Mouse (Mus musculus) MEL (cell line): Measurements from ENCODE around the gene P3h2. TPM values are rescaled to one million over a fixed set of nuclear protein-coding genes. Genes with fewer than 3 reads are reported as not detected.

Source experiments
- DNase-seq: peaks from one replicate; pipeline ENCODE4 v3.0.0; 2011; ENCODE audit warnings: low read depth, low spot score
- H3K27ac ChIP-seq: 2 replicates; pipeline ENCODE4 v1.5.1; 2012; ENCODE audit warnings: low read depth, mild to moderate bottlenecking, control low read depth, low read length, moderate library complexity; ENCODE audit not compliant: control insufficient read depth
- H3K27me3 ChIP-seq, 2 experiments: fragments of 150-350 bp in 1 of 2; sonication (generic) in 1 of 2; 2 replicates each; pipeline ENCODE4 v1.6.1; 2012; ENCODE audit warnings: low read length in 2 of 2, mild to moderate bottlenecking in 2 of 2, improper control_type of control experiment in 1 of 2, moderate library complexity in 1 of 2; ENCODE audit not compliant: insufficient read depth in 2 of 2, control insufficient read depth in 1 of 2
- H3K36me3 ChIP-seq, 2 experiments: 2 replicates each; pipeline ENCODE4 v1.6.1; 2012 to 2014; ENCODE audit warnings: low read length in 2 of 2, improper control_type of control experiment in 1 of 2, inconsistent platforms in 1 of 2, mild to moderate bottlenecking in 1 of 2; ENCODE audit not compliant: insufficient read depth in 2 of 2, control insufficient read depth in 1 of 2
- H3K4me1 ChIP-seq, 2 experiments: fragments of 150-350 bp in 1 of 2; sonication (generic) in 1 of 2; 2 replicates each; pipeline ENCODE4 v1.6.1; 2012; ENCODE audit warnings: low read length in 2 of 2, improper control_type of control experiment in 1 of 2, mild to moderate bottlenecking in 1 of 2; ENCODE audit not compliant: insufficient read depth in 2 of 2, control insufficient read depth in 1 of 2
- H3K4me3 ChIP-seq, 2 experiments: fragments of 150-350 bp in 1 of 2; sonication (generic) in 1 of 2; 2 replicates each; pipeline ENCODE4 v1.5.1; 2012; ENCODE audit warnings: low read depth in 2 of 2, low read length in 2 of 2, mild to moderate bottlenecking in 2 of 2, moderate library complexity in 2 of 2, control low read depth in 1 of 2, improper control_type of control experiment in 1 of 2; ENCODE audit not compliant: control insufficient read depth in 1 of 2, insufficient read depth in 1 of 2
- H3K79me2 ChIP-seq: 2 replicates; pipeline ENCODE4 v1.6.1; 2012; ENCODE audit warnings: mild to moderate bottlenecking, low read length, moderate library complexity; ENCODE audit not compliant: control insufficient read depth, poor library complexity, insufficient read depth
- H3K9ac ChIP-seq: 2 replicates; pipeline ENCODE4 v1.6.1; 2012; ENCODE audit warnings: low read depth, mild to moderate bottlenecking, control low read depth, low read length, moderate library complexity; ENCODE audit not compliant: control insufficient read depth, poor library complexity, severe bottlenecking
- H3K9me3 ChIP-seq: fragments of 150-350 bp; sonication (generic); replicated peaks from 2 replicates; pipeline ENCODE4 v1.6.1; 2012; ENCODE audit warnings: mild to moderate bottlenecking, low read length, improper control_type of control experiment, moderate library complexity; ENCODE audit not compliant: insufficient read depth
- BHLHE40 ChIP-seq: IDR thresholded peaks from 2 replicates; pipeline ENCODE4 v1.6.1; 2012; ENCODE audit warnings: low read depth, mild to moderate bottlenecking, inconsistent platforms, low read length, improper control_type of control experiment, borderline replicate concordance
- CTCF ChIP-seq, 3 experiments: IDR thresholded peaks in 2 of 3; conservative IDR thresholded peaks in 1 of 3; 2 replicates each; pipeline ENCODE4 v1.5.1; 2011 to 2012; ENCODE audit warnings: low read length in 3 of 3, low read depth in 2 of 3, mild to moderate bottlenecking in 2 of 3, improper control_type of control experiment in 1 of 3, inconsistent platforms in 1 of 3, mixed read lengths in 1 of 3, moderate library complexity in 1 of 3; ENCODE audit not compliant: control insufficient read depth in 1 of 3, insufficient read depth in 1 of 3, poor library complexity in 1 of 3, severe bottlenecking in 1 of 3
- EP300 ChIP-seq, 2 experiments: IDR thresholded peaks; 2 replicates each; pipeline ENCODE4 v1.6.1; 2011; ENCODE audit warnings: improper control_type of control experiment in 2 of 2, low read length in 2 of 2, low read depth in 1 of 2, mild to moderate bottlenecking in 1 of 2
- GABPA ChIP-seq: IDR thresholded peaks from 2 replicates; pipeline ENCODE4 v1.6.1; 2012; ENCODE audit warnings: low read depth, mild to moderate bottlenecking, inconsistent platforms, low read length, improper control_type of control experiment, moderate library complexity
- HCFC1 ChIP-seq: IDR thresholded peaks from 2 replicates; pipeline ENCODE4 v1.6.1; 2012; ENCODE audit warnings: low read depth, mild to moderate bottlenecking, inconsistent platforms, low read length, improper control_type of control experiment, moderate library complexity
- KAT2A ChIP-seq: conservative IDR thresholded peaks from 2 replicates; pipeline ENCODE4 v1.6.1; 2012; ENCODE audit warnings: low read depth, low read length, improper control_type of control experiment, inconsistent platforms
- MAZ ChIP-seq: IDR thresholded peaks from 2 replicates; pipeline ENCODE4 v1.6.1; 2012; ENCODE audit warnings: low read depth, mild to moderate bottlenecking, inconsistent platforms, low read length, improper control_type of control experiment
- MYB ChIP-seq: IDR thresholded peaks from 2 replicates; pipeline ENCODE4 v1.6.1; 2011; ENCODE audit warnings: mild to moderate bottlenecking, low read depth, low read length, improper control_type of control experiment
- MYC ChIP-seq: IDR thresholded peaks from 2 replicates; pipeline ENCODE4 v1.6.1; 2011; ENCODE audit warnings: low read depth, mild to moderate bottlenecking, low read length, improper control_type of control experiment, moderate library complexity
- NRF1 ChIP-seq: IDR thresholded peaks from 2 replicates; pipeline ENCODE4 v1.6.1; 2014; ENCODE audit warnings: low read depth, mild to moderate bottlenecking, inconsistent platforms, low read length, improper control_type of control experiment, moderate library complexity; ENCODE audit not compliant: poor library complexity, insufficient read depth, severe bottlenecking
- POLR2A ChIP-seq, 2 experiments: IDR thresholded peaks; 2 replicates each; pipeline ENCODE4 v1.6.1; 2011 to 2012; ENCODE audit warnings: low read length in 2 of 2, mild to moderate bottlenecking in 2 of 2, control low read depth in 1 of 2, improper control_type of control experiment in 1 of 2, low read depth in 1 of 2, moderate library complexity in 1 of 2; ENCODE audit not compliant: control insufficient read depth in 1 of 2, insufficient read depth in 1 of 2, poor library complexity in 1 of 2
- POLR2AphosphoS5 ChIP-seq: IDR thresholded peaks from 2 replicates; pipeline ENCODE4 v1.6.1; 2012; ENCODE audit warnings: low read depth, borderline replicate concordance, mild to moderate bottlenecking, inconsistent platforms, low read length, moderate library complexity, mixed read lengths
- RAD21 ChIP-seq: IDR thresholded peaks from 2 replicates; pipeline ENCODE4 v1.6.1; 2011; ENCODE audit warnings: mild to moderate bottlenecking, low read depth, low read length, improper control_type of control experiment
- SIN3A ChIP-seq: IDR thresholded peaks from 2 replicates; pipeline ENCODE4 v1.6.1; 2012; ENCODE audit warnings: low read length, improper control_type of control experiment, inconsistent platforms
- SMC3 ChIP-seq: IDR thresholded peaks from 2 replicates; pipeline ENCODE4 v1.6.1; 2011; ENCODE audit warnings: low read depth, low read length, improper control_type of control experiment
- TAL1 ChIP-seq: IDR thresholded peaks from 2 replicates; pipeline ENCODE4 v1.6.1; 2012; ENCODE audit warnings: mild to moderate bottlenecking, inconsistent platforms, low read length, moderate library complexity, mixed read lengths
- TBP ChIP-seq: IDR thresholded peaks from 2 replicates; pipeline ENCODE4 v1.8.0; 2011; ENCODE audit warnings: low read depth, low read length, improper control_type of control experiment
- TCF12 ChIP-seq: IDR thresholded peaks from 2 replicates; pipeline ENCODE4 v1.6.1; 2014; ENCODE audit warnings: low read depth, mild to moderate bottlenecking, inconsistent platforms, low read length, improper control_type of control experiment, moderate library complexity
- UBTF ChIP-seq: IDR thresholded peaks from 2 replicates; pipeline ENCODE4 v1.6.1; 2012; ENCODE audit warnings: low read depth, mild to moderate bottlenecking, inconsistent platforms, low read length, improper control_type of control experiment, moderate library complexity, borderline replicate concordance; ENCODE audit not compliant: insufficient read depth
- USF1 ChIP-seq: IDR thresholded peaks from 2 replicates; pipeline ENCODE4 v1.6.1; 2014; ENCODE audit warnings: low read depth, mild to moderate bottlenecking, inconsistent platforms, low read length, improper control_type of control experiment, moderate library complexity
- USF2 ChIP-seq, 2 experiments: IDR thresholded peaks; 2 replicates each; pipeline ENCODE4 v1.6.1; 2011 to 2012; ENCODE audit warnings: improper control_type of control experiment in 2 of 2, low read length in 2 of 2, borderline replicate concordance in 1 of 2, inconsistent platforms in 1 of 2, low read depth in 1 of 2, mild to moderate bottlenecking in 1 of 2; ENCODE audit not compliant: insufficient read depth in 1 of 2
- ZC3H11A ChIP-seq: IDR thresholded peaks from 2 replicates; pipeline ENCODE4 v1.6.1; 2012; ENCODE audit warnings: low read depth, mild to moderate bottlenecking, inconsistent platforms, low read length, improper control_type of control experiment
- ZMIZ1 ChIP-seq: IDR thresholded peaks from 2 replicates; pipeline ENCODE4 v1.6.1; 2012; ENCODE audit warnings: low read depth, mild to moderate bottlenecking, inconsistent platforms, low read length, improper control_type of control experiment, moderate library complexity
- ZNF384 ChIP-seq: IDR thresholded peaks from 2 replicates; pipeline ENCODE4 v1.6.1; 2012; ENCODE audit warnings: low read depth, mild to moderate bottlenecking, inconsistent platforms, low read length, improper control_type of control experiment
- polyA plus RNA-seq, 2 experiments: library from polyadenylated mRNA; stranded (reverse) in 1 of 2; unstranded in 1 of 2; fragments of >175 nt in 1 of 2; fragments of >200 nt in 1 of 2; gene quantifications; 2 replicates each; pipeline versions ENCODE4 v1.2.1 to v1.2.4; 2012; ENCODE audit warnings: low replicate concordance in 2 of 2, low read depth in 1 of 2; ENCODE audit not compliant: insufficient read length in 2 of 2, insufficient read depth in 1 of 2, missing spikeins in 1 of 2
- total RNA-seq: library from RNA; depleted of rRNA; stranded (reverse); fragments of 300-350 nt; gene quantifications from 2 replicates; pipeline ENCODE4 v1.2.3, GENCODE M21; 2012

The P3h2 gene
- total and polyA plus RNA-seq, 3 experiments = not detected

DNA sequence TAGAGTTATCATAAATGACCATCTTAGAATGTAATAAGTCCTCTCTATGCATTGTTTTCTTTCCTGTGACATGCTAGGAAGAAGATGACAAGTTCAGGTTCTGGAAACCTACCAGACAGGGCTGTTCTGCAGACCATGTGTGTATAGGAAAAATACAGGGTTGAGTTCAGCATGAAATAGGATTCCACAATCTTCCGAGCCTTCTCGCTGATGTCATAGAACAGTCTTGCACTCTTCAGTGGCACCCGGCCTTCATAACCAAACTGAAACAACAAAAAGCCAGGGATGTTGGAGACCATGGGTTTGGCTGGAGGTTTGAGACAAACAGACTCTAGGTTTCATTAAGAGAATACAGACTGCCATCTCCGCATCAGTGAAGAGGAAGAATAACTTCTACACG, 134.9 kb downstream of the P3h2 start:
- Histone ChIP-seq H3K27me3 (no peaks in the 10 kb centered on the region; a peak in 1 of 4 replicates), H3K9me3 (no peaks in the 10 kb centered on the region), H3K4me3 (no peak overlapping the region), H3K4me1 (no peaks in the 10 kb centered on the region), H3K27ac (no peak overlapping the region), H3K36me3 (no peaks in the 10 kb centered on the region), H3K9ac (no peak overlapping the region), H3K79me2 (no peaks in the 10 kb centered on the region)
- no peak for DNase-seq
- TF ChIP-seq TBP (no peak), MAZ (no peak), ZC3H11A (no peak), SIN3A (no peak), ZMIZ1 (no peak), MYC (no peak), KAT2A (no peak), MYB (no peak), GABPA (no peak), TCF12 (no peak), CTCF (IDR thresholded peaks at IDR 0.05 in 2 of 3, conservative IDR thresholded peaks at IDR 0.05 in 1 of 3; ENCODE audit: control insufficient read depth in 1 of 3, insufficient read depth in 1 of 3, low read depth in 2 of 3, low read length in 3 of 3, poor library complexity in 1 of 3, severe bottlenecking in 1 of 3) (no peak), HCFC1 (no peak), POLR2A (IDR thresholded peaks at IDR 0.05; ENCODE audit: control insufficient read depth in 1 of 2, insufficient read depth in 1 of 2, low read depth in 1 of 2, low read length in 2 of 2, poor library complexity in 1 of 2) (no peak)

DNA sequence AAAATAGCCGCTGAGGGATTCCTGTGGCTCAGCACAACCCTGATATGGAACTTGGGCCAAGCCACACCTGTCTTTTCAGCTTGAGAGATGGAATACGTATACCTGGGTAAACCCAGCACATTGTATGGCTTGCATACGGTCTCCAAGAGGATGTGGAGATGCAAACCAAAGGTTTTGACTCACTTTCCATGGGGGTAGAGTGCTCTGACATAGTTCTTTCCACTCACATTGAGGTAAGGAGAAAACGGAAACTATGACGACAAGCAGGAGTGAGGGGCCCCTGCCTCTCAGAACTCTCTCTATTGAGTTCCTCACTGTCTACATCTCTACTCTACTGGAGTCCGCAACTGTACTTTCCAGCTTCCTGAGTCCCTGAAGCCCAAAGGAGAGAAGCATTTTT, 135.4 kb downstream of the P3h2 start:
- Histone ChIP-seq H3K27ac (no peak overlapping the region), H3K27me3 (no peaks in the 10 kb centered on the region; a peak in 1 of 4 replicates)
- TF ChIP-seq POLR2AphosphoS5 (no peak), BHLHE40 (no peak), ZNF384 (no peak)
- TF ChIP-seq, all 39 proteins: peak for 0
- no peak overlapping the region for H3K9ac ChIP-seq
- H3K4me3 ChIP-seq = no peak overlapping the region
- no peaks in the 10 kb centered on the region for H3K9me3 ChIP-seq
- DNase-seq = no peak
- H3K36me3 ChIP-seq = no peaks in the 10 kb centered on the region
- H3K79me2 ChIP-seq = no peaks in the 10 kb centered on the region
- no peaks in the 10 kb centered on the region for H3K4me1 ChIP-seq

DNA sequence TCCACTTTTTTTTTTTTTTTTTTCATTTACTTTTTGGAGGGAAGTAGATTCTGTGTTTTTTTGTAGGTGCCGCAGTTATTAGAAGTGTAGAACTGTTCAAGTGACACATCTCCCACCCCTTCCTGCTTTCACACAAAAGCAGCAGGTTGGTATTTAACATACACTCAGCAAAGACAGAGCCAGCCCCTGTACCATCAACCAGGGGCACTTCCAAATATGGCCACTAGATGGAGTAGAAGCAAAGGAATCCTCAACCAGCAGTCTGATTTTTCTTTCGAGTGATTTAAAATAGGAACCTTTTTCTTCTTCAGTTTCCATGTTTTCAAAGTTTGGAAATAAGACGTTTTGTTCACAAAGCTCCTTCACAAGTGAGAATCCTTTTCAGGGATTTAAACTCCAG, 138.3 kb downstream of the P3h2 start:
- no peak overlapping the region for H3K27ac ChIP-seq
- H3K4me3 ChIP-seq = no peak overlapping the region
- H3K9me3 ChIP-seq = no peaks in the 10 kb centered on the region
- no peaks in the 10 kb centered on the region for H3K4me1 ChIP-seq
- TF ChIP-seq USF1 = no peak
- no peak for TF ChIP-seq USF2 (IDR thresholded peaks at IDR 0.05; ENCODE audit: borderline replicate concordance in 1 of 2, insufficient read depth in 1 of 2, low read depth in 1 of 2, low read length in 2 of 2)
- no peak for TF ChIP-seq UBTF
- TF ChIP-seq NRF1 = no peak
- TF ChIP-seq ZC3H11A = peak; percentile 61
- peak; percentile 66 to 85 (median 85) for TF ChIP-seq CTCF (IDR thresholded peaks at IDR 0.05 in 2 of 3, conservative IDR thresholded peaks at IDR 0.05 in 1 of 3; ENCODE audit: control insufficient read depth in 1 of 3, insufficient read depth in 1 of 3, low read depth in 2 of 3, low read length in 3 of 3, poor library complexity in 1 of 3, severe bottlenecking in 1 of 3)
- TF ChIP-seq EP300 (IDR thresholded peaks at IDR 0.05; ENCODE audit: low read depth in 1 of 2, low read length in 2 of 2) = no peak
- TF ChIP-seq POLR2AphosphoS5 = no peak
- no peak for TF ChIP-seq TAL1
- peak; percentile 86 for TF ChIP-seq RAD21
- peak; percentile 83 for TF ChIP-seq SMC3
- TF ChIP-seq MAZ = no peak
- TF ChIP-seq, all 39 proteins: peak for 4
- H3K9ac ChIP-seq = no peak overlapping the region
- no peaks in the 10 kb centered on the region for H3K36me3 ChIP-seq
- H3K27me3 ChIP-seq = no peaks in the 10 kb centered on the region; a peak in 1 of 4 replicates
- H3K79me2 ChIP-seq = no peaks in the 10 kb centered on the region
- DNase-seq = peak; percentile 60
